Mouse (Mus musculus) ovary, postnatal 14 days (tissue): ENCODE results near the gene Tex12.

ENCODE experiments used
- DNase-seq: peaks from one replicate; pipeline ENCODE4 v3.0.0; 2022; ENCODE audit warnings: low spot score

Gene Tex12

DNA sequence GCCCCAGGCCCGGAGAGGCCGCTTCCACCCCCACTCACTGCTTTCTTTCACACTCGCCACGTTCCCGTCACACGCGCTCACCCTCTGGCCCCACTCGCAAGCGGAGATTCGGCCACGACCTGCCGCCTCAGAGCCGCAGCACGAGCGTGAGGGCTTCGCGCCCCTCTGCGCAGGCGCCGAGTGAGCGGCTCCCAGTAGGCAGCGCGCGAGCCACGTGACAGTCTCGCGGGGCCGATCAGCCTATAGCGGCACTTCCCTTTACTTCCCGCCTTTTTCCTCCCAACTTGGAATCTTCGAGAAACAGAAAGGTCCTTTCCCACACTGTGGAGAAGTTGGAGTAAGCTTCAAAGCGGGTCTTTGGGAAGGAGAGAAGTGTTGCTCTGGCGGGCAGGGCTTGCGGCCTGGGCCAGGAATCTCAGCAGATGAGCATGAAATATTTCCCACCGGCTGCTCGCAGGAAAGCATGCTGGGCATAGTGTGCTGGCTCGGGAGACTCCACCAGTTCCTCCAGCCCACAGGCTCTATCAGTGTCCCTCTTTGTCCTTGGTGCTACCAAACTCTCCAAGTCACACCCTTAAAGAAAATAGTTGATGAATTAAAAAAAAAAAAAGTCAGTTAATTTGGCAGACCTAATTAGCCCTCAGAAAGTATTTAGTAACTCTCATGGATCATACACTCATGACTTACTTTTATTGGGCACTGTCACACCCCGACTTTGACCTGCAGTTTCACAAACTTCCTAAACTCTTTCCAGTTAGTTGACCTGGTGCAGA is at the start of gene Tex12:
Gene Tex12 (minus strand): TSS at position 181 of the 773 bp plus-strand sequence.
- no peak for DNase-seq

- DNase-seq: no peak
Measured at GRCm38 (mm10) chr9:50604338-50604737, 43.2 kb upstream of the Tex12 start.

DNA sequence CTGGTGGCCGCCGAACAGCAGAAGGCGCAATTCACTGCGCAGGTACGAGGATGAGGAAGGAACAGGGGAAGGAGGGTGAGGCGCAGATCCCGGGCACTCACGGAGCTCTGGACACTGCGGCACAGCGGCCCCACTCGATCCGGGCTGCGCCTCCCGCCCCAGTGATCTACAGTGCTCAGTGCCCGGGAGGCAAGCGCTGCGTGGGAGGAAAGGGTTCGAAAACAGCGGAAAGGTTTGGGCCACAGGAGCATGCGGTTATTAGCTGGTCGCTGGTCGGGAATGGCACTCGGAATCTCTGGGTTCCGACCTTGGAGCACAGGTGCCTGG is 42.8 kb upstream of the Tex12 start:
- no peak for DNase-seq

DNA sequence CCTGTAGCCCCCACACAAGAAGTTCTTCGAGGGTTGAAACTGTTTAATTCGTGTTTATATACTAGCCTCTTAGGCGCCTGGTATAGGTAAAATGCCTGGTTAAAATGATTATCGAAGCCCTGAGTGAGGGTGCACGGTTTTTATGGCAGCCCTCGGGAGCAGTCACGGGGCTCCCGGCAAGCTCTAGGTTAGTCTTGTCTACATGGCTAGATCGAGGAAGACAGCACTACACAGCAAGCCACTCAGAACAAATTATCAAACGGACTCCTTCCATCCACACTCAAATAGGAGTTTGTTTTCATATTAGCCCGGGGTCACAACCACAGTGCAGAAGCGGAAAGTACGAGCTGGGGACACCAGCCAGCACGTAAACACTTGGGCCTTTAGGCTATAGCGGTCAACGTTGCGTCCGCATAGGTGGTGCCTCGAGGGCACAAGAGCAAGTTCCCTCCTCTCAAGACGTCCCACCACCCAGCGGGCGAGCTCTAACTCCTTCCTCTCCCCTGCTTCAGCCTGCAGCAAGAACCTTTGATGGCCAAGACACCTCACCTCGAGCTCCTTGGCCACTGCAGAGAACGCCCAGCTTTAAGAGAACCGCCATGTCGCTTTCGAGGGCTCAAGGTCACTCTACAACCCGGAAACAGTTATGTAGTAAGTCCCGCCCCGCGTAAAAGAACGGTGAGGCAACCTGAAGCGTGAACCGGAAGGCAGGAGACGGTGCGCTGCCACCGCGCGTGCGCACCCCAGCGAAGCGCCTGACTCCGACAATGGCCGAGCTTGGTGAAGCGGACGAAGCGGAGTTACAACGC is 42.3 kb upstream of the Tex12 start, which contains the start of the genes Sdhd and Timm8b:
Gene Sdhd (minus strand): TSS at position 624 of the 809 bp plus-strand sequence.
Gene Timm8b (plus strand): TSS at position 722 of the 809 bp plus-strand sequence.
- peak; percentile 89 for DNase-seq

GRCm38 (mm10) chr9:50602055-50602845 is 41.1 kb upstream of the Tex12 start:
- DNase-seq: no peak

- DNase-seq: no peak
Measured at GRCm38 (mm10) chr9:50601536-50601935, 40.4 kb upstream of the Tex12 start.

GRCm38 (mm10) chr9:50596973-50597372 is 35.8 kb upstream of the Tex12 start:
- no peak for DNase-seq

DNA sequence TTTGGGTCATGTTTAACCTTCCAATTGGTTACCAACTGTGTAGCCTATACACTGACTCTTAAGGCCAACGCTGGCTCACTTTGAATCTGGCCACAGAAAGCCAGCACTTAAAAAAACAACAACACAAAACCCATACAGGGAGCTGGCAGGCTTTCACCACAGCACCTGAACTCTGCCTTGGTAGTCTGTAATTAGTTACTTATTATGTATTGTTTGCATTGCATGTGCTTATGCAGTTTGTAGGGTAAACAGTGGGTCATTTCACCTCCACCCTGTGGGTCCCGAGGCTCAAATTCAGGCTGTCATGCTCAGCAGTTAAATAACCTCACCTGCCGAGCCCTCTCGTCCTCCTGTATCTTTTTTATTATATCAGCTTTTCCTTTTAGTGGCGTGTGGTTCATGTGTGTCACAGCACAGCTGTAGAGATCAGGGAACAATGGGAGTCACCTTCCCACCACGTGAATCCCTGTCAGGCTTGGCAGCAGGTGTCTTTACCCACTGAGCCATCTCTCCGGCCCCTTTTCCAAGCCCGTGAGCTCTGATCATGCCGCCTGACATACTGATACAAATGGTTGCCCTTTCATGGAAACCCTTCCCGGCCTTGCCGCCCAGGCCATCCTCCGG is 33.8 kb upstream of the Tex12 start:
- DNase-seq: no peak

DNA sequence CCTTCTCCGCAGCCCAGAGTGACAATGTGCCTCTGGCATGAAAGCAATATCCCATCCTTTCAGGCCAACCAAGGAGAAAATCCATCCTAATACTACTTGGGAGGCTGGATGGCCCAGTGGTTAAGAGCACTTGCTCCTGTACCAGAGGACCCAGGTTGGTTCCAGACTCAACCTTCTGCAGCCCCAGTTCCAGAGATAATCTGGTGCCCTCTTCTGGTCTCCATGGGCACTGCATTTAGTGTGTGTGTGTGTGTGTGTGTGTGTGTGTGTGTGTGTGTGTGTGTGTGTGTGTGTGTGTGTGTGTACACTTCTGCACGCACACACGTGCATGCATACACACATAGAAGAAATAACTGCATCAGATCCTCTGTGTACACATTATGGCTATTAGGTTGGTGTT is 32.4 kb upstream of the Tex12 start:
- no peak for DNase-seq

DNA sequence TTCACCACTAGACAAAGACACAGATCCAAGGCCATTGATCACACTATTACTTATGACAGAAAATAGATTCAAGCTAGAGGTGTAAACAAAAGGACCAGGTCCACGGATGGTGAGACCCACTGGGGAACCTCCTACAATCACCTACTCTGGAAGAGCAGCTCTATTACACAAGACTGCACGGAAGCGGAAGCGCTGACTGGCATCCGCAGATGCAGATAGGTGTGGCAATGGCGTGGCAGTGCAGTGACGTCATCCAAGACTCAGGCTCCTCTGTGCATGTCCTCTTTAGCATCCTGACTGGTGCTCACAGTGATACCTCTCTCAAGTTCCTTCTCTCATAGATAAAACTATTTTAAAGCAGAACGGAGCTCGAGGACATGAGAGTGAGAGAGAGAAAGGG is 31.8 kb upstream of the Tex12 start:
- DNase-seq: no peak

DNA sequence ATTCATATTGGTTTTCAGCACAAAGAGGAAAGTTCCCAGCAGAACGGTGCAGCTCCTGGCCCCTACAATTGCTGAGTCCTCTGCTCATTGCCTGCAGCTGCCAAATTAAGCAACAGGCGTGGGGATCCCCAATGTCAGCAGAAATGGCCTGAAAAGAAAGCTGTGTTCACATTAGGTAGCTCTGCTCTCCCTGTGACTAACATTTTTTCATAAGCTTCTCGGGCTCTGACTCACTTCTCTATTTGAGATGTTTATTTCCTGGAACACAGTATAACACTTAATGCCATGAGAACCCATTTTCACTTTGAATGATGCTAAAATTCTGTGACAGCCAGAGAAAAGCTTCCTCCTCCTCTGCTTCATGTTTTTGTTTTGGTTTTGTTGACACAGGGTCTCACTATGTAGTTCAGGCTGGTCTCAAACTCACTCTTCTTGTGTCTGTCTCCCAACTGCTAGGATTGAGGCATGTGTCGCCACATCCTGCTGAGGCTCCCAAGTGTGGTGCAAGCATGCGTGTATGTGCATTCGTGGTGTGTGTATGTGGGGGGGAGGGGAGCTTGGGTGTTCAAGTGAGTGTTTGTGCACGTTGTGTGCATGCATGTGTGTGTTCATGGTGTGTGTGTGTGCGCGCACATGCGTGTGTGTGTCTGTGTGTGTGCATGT is 29.9 kb upstream of the Tex12 start:
- no peak for DNase-seq

DNA sequence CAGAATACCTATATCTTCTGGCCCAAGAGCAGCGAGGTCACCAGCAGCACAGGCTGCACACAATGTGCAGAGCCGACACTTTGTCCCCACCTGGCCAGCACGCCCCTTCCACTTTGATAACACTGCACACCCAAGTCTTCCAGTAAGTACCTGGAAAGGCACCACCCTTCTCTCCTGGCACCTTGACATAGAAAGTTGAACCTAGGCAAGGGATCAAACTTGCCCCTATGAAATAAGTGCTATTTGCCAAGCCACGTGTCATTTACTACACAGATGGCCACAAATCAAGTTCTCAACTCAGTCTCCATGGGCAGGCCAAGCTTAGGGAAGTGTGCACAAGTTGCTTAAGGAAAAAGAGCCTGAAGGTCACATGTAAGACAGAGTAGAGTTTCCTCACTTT is 25.8 kb upstream of the Tex12 start:
- no peak for DNase-seq

- no peak for DNase-seq
Measured at GRCm38 (mm10) chr9:50585145-50585818, 24.2 kb upstream of the Tex12 start.

DNA sequence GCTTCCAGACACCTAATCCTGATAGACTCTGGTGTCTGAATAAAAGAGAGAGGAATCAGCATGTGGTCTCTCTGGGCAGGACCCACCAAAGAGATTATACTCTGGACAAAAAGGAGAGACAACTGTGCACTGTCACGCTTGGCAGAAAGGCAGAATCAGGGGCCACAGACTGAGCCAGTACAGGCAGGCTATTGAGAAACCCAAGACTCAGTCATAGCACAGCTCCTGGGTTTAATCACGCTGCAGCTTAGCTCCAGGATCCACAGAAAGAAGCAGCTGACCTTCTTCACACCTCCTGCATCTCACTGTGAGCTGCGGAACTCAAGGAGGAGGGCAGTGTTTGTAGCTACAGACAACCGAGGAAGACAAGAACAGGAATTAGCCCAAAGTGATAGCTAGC is 19.2 kb upstream of the Tex12 start:
- DNase-seq: no peak

GRCm38 (mm10) chr9:50569599-50570525 is 8.7 kb upstream of the Tex12 start:
- no peak for DNase-seq

DNA sequence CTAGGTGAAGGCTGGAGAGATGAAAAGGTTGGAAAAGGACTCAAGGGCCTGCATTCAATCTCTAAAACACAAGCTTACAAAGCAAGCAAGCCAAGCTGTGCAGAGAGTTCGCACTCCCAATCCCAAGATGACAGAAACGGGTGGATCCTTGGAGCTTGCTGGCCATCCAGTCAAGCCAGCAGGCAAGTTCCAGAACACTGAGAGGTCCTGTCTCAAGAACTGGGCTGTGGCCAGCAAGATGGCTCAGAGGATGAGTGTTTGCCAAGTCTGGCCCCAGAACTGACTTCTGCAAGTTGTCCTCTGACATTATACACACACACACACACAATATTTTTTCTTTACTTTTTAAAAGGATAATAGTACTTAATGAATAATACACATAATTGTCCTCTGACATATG is 6.8 kb upstream of the Tex12 start:
- no peak for DNase-seq

DNA sequence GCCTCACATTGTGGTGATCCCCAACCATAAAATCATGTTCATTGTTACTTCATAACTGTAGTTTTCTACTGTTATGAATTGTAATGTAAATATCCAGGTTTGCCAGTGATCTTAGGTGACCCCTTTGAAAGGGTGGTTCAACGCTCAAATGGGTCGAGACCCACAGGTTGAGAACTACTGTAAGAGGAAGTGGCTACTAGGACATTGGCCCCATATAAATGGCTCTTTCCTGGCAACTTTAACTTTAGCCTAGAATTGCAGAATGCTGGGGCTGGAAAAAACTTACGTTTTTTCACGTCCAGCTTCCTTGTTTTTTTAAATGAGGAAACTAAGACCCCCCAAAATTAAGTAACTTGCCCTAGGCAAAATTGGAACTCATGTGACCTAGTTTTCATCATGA is 6.2 kb upstream of the Tex12 start:
- no peak for DNase-seq

- DNase-seq: no peak
Measured at GRCm38 (mm10) chr9:50565940-50566339, 4.8 kb upstream of the Tex12 start.

DNA sequence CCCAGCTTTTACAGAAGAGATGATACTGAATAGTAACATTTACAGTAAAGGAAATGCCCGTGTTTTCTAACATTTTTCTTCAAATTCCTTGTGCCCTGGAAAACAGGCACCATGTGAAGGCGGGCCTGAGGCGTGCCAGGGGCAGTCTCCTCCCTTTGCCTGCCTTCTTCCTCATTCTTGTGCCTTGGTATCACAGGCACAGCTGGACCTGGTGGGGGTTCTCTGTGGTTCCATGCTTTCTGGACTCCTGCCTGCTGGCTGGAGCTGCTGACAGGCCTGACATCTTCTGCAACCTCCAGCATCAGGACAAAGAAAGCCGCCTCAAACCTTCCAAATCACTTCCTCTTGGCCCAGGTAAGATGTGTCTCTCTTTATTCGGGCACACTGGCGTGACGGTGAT is 4.0 kb upstream of the Tex12 start:
- DNase-seq: peak; percentile 34

DNA sequence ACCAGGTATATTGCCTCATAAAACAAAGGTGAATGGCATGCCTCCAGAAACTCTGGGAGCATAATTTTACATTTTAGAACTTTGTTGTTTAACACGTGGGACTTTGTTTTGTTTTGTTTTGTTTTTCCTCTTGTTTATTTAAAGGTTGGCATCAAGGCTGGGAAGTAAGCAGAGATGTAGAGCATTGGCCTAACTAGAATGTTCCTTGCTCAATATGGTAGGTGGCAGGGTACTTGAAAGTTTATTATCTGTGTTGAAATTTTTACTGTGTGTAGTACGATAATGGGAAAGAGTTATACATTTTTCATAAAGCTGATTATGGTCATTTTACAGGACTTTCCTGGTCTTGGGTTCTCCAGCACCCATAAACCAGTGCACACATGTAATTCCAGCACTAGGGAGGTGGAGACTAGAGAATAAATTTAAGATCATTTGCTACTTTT is 814 bp upstream of the Tex12 start:
- DNase-seq: no peak
